Mouse (Mus musculus): Measurements from ENCODE around the gene Ccdc181. TPM values are rescaled to one million over a fixed set of nuclear protein-coding genes. Genes with fewer than 3 reads are reported as not detected.

Ccdc181 gene
- polyA plus RNA-seq, 1 experiment from 2014 or later: 13.5 TPM

DNA sequence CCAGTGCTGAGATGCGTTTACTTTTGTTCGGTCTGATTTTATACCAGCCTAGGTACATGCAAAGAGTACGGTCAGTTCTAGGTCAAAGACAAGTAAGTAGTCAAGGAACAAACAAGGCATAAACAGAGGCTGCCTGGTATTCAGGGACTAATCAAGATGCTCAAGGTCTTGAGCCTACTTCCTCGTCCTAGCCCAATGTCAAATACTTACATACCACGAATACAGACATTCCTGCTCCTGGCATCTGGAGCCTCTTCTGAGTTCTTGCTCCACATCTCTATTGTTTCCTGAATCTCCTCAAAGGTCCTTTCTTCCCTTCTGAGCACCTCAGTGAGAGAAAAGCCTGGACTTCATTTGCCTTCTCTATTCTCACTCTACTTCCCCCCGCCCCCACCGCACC, 4.4 kb upstream of the Ccdc181 start:
- Histone ChIP-seq H3K9ac (ENCODE audit: low read length) (no peak overlapping the region), H3K4me2 (ENCODE audit: low read depth) (no peak overlapping the region), H3K27ac (ENCODE audit: low read depth, low read length) (no peak overlapping the region), H3K4me3 (ENCODE audit: low read depth, low read length) (no peak overlapping the region), H3K36me3 (ENCODE audit: control insufficient read depth, insufficient read depth, low read length) (no peaks in the 10 kb centered on the region), H3K4me1 (ENCODE audit: control insufficient read depth, insufficient read depth, low read length) (no peaks in the 10 kb centered on the region), H3K27me3 (ENCODE audit: control insufficient read depth, insufficient read depth, low read length) (no peaks in the 10 kb centered on the region), H3K9me3 (ENCODE audit: control insufficient read depth, low read length) (no peaks in the 10 kb centered on the region)
- ATAC-seq (ENCODE audit: insufficient read depth, low FRiP score, low TSS enrichment) (no peak), DNase-seq (ENCODE audit: low spot score) (no peak)
- 92% methylated on average over 7 of the region's 7 CpGs for WGBS

DNA sequence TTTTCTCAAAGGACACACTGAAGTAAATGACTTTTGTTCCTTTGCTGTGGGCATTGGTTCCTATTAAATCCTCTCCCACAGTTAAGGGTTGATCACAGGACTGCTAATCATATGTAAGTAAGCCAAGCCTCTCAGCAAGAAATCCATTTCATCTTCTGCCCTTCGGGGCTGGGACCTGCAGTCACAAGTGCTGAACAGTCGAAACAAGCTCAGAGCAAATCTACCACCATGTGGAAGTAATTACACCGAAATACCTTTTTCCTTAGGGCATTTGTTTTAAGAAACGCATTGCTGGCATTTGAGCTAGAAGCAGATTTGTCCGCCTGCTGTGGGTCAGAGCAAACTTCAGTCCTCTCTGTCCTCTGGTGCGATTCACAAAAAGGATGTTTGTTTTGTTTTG, 1.7 kb upstream of the Ccdc181 start:
- Histone ChIP-seq H3K9me3 (ENCODE audit: control insufficient read depth, low read length) (no peaks in the 10 kb centered on the region), H3K4me1 (ENCODE audit: control insufficient read depth, insufficient read depth, low read length) (no peaks in the 10 kb centered on the region), H3K27ac (ENCODE audit: low read depth, low read length) (no peak overlapping the region), H3K4me3 (ENCODE audit: low read depth, low read length) (no peak overlapping the region), H3K9ac (ENCODE audit: low read length) (no peak overlapping the region), H3K36me3 (ENCODE audit: control insufficient read depth, insufficient read depth, low read length) (no peaks in the 10 kb centered on the region), H3K27me3 (ENCODE audit: control insufficient read depth, insufficient read depth, low read length) (no peaks in the 10 kb centered on the region), H3K4me2 (ENCODE audit: low read depth) (no peak overlapping the region)
- 58% methylated on average over 6 of the region's 6 CpGs for WGBS
- DNase-seq (ENCODE audit: low spot score) (no peak), ATAC-seq (ENCODE audit: insufficient read depth, low FRiP score, low TSS enrichment) (no peak)

DNA sequence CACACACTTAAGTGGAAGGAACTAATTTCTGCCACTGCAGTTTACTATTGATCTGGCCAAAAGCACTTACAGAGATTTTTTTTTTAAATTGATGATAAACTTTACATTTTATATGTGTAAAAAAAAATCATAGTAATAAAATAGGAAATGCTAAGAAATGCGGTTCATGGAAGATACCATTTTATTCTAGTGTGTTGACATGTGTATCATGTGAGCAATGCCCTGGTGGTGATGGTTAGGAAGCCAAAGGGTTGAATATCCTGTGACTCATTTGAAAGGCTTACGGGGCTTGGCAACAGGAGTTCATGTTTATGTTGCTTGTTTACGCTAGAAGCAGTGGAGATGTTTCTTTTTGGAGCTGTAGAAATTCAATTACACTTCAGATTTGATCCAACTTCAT, 1.2 kb downstream of the Ccdc181 start:
- Histone ChIP-seq H3K27me3 (ENCODE audit: control insufficient read depth, insufficient read depth, low read length) (no peaks in the 10 kb centered on the region), H3K4me3 (ENCODE audit: low read depth, low read length) (no peak overlapping the region), H3K27ac (ENCODE audit: low read depth, low read length) (no peak overlapping the region), H3K4me2 (ENCODE audit: low read depth) (no peak overlapping the region), H3K36me3 (ENCODE audit: control insufficient read depth, insufficient read depth, low read length) (no peaks in the 10 kb centered on the region), H3K9ac (ENCODE audit: low read length) (no peak overlapping the region), H3K4me1 (ENCODE audit: control insufficient read depth, insufficient read depth, low read length) (no peaks in the 10 kb centered on the region), H3K9me3 (ENCODE audit: control insufficient read depth, low read length) (no peaks in the 10 kb centered on the region)
- 93% methylated on average over 3 of the region's 3 CpGs for WGBS
- ATAC-seq (ENCODE audit: insufficient read depth, low FRiP score, low TSS enrichment) (no peak), DNase-seq (ENCODE audit: low spot score) (no peak)

DNA sequence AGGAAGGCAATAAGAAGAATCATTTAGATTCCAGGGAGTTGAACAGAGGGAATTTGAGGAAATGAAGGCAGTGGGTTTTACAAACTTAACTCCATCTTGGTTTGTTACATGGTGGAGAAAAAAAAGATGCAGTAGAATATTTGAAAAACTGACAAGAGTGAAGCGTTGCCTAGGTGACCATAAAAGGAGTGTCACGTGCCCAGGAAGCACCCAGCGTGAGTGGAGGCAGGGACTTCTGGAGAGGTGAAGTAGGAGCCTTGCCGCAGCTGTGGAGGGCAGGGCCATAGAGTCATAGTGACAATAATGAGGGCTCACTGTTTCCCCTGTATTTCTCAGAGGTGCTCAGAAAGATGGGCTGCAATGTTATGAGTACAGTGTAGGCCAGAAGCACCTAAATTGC, 3.9 kb downstream of the Ccdc181 start:
- WGBS: 70% methylated on average over 4 of the region's 4 CpGs
- Histone ChIP-seq H3K4me3 (ENCODE audit: low read depth, low read length) (no peak overlapping the region), H3K27me3 (ENCODE audit: control insufficient read depth, insufficient read depth, low read length) (no peaks in the 10 kb centered on the region), H3K4me1 (ENCODE audit: control insufficient read depth, insufficient read depth, low read length) (no peaks in the 10 kb centered on the region), H3K27ac (ENCODE audit: low read depth, low read length) (no peak overlapping the region), H3K36me3 (ENCODE audit: control insufficient read depth, insufficient read depth, low read length) (no peaks in the 10 kb centered on the region), H3K9me3 (ENCODE audit: control insufficient read depth, low read length) (no peaks in the 10 kb centered on the region), H3K4me2 (ENCODE audit: low read depth) (no peak overlapping the region), H3K9ac (ENCODE audit: low read length) (no peak overlapping the region)
- no peak for DNase-seq (ENCODE audit: low spot score)
- ATAC-seq (ENCODE audit: insufficient read depth, low FRiP score, low TSS enrichment): no peak

DNA sequence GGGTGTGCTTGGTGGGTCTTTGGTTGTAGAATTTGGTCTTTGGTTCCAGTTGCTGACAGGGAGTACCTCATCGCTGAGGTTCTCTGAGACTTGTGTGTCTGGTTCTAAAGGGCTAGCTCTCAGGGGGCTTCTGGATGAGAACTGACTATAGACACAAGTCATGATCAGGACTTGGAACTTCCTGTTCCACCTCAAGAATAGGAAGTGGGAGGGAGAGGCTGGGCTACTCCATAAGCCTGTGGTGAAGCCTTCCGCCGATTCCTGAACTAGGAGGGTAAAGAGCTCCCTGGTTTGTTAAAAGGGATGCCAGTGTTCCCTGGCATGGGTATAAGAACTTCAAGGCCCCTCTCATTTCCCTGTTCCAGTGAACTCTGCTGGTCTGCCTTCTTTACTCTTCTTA, 8.6 kb downstream of the Ccdc181 start:
- Histone ChIP-seq H3K4me3 (ENCODE audit: low read depth, low read length) (no peak overlapping the region), H3K4me2 (ENCODE audit: low read depth) (no peak overlapping the region), H3K27ac (ENCODE audit: low read depth, low read length) (no peak overlapping the region), H3K27me3 (ENCODE audit: control insufficient read depth, insufficient read depth, low read length) (no peaks in the 10 kb centered on the region), H3K9ac (ENCODE audit: low read length) (no peak overlapping the region), H3K36me3 (ENCODE audit: control insufficient read depth, insufficient read depth, low read length) (no peaks in the 10 kb centered on the region), H3K9me3 (ENCODE audit: control insufficient read depth, low read length) (no peaks in the 10 kb centered on the region), H3K4me1 (ENCODE audit: control insufficient read depth, insufficient read depth, low read length) (no peaks in the 10 kb centered on the region)
- DNase-seq (ENCODE audit: low spot score): no peak
- WGBS: 91% methylated on average over 3 of the region's 3 CpGs
- no peak for ATAC-seq (ENCODE audit: insufficient read depth, low FRiP score, low TSS enrichment)

DNA sequence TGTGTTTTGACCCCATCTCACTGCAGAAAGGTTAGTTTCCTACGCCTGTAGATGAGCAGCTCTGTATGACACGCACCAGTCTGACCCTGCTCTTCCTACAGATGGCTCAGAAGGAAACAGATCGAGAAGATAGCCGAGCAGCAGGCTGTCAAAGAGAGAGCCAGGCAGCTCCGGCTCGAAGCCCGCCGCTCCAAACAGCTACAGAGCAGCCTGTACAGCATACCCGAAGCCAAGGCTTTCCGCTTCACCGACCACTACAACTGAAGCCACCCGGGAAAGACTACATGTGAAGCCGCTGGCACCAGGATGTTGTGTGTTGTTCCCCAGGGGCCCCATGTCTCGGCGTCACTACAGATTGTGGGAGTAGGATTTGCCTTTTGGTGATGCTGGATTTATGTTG, 12.0 kb downstream of the Ccdc181 start:
- H3K36me3 ChIP-seq (ENCODE audit: control insufficient read depth, insufficient read depth, low read length): no peaks in the 10 kb centered on the region; the same call in 1 of the 2 replicates
- no peak overlapping the region for H3K4me2 ChIP-seq (ENCODE audit: low read depth)
- H3K9ac ChIP-seq (ENCODE audit: low read length): no peak overlapping the region
- no peak for ATAC-seq (ENCODE audit: insufficient read depth, low FRiP score, low TSS enrichment)
- H3K27me3 ChIP-seq (ENCODE audit: control insufficient read depth, insufficient read depth, low read length): no peaks in the 10 kb centered on the region
- H3K9me3 ChIP-seq (ENCODE audit: control insufficient read depth, low read length): no peaks in the 10 kb centered on the region
- 68% methylated on average over 15 of the region's 15 CpGs for WGBS
- H3K4me3 ChIP-seq (ENCODE audit: low read depth, low read length): no peak overlapping the region
- no peaks in the 10 kb centered on the region for H3K4me1 ChIP-seq (ENCODE audit: control insufficient read depth, insufficient read depth, low read length)
- no peak overlapping the region for H3K27ac ChIP-seq (ENCODE audit: low read depth, low read length)
- no peak for DNase-seq (ENCODE audit: low spot score)

DNA sequence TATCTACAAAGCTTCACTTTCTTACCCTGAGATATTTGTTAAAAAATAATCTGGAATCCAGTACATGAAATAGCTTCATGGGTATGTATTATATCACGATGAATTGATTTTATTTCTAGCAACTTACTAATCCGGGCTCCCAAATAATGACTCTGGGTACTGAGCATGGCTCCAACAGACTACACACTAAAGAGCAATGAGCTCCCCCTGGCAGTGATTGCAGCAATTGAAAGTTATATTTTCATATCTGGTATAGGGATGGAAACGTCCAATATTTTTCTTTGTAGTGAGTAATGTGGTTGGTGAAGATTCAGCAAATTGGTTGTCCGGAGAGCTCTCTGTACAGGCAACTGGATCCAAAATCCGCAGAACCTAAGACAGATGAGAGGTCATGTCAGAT, 16.7 kb downstream of the Ccdc181 start:
- H3K4me2 ChIP-seq (ENCODE audit: low read depth): no peak overlapping the region
- ATAC-seq (ENCODE audit: insufficient read depth, low FRiP score, low TSS enrichment) (no peak), DNase-seq (ENCODE audit: low spot score) (no peak)
- H3K27me3 ChIP-seq (ENCODE audit: control insufficient read depth, insufficient read depth, low read length): no peaks in the 10 kb centered on the region
- H3K4me3 ChIP-seq (ENCODE audit: low read depth, low read length): no peak overlapping the region
- H3K9me3 ChIP-seq (ENCODE audit: control insufficient read depth, low read length): no peaks in the 10 kb centered on the region
- H3K27ac ChIP-seq (ENCODE audit: low read depth, low read length): no peak overlapping the region
- no peaks in the 10 kb centered on the region for H3K4me1 ChIP-seq (ENCODE audit: control insufficient read depth, insufficient read depth, low read length)
- peaks cover 2% of the 10 kb centered on the region for H3K36me3 ChIP-seq (ENCODE audit: control insufficient read depth, insufficient read depth, low read length)
- 93% methylated on average over 5 of the region's 5 CpGs for WGBS
- H3K9ac ChIP-seq (ENCODE audit: low read length): no peak overlapping the region

DNA sequence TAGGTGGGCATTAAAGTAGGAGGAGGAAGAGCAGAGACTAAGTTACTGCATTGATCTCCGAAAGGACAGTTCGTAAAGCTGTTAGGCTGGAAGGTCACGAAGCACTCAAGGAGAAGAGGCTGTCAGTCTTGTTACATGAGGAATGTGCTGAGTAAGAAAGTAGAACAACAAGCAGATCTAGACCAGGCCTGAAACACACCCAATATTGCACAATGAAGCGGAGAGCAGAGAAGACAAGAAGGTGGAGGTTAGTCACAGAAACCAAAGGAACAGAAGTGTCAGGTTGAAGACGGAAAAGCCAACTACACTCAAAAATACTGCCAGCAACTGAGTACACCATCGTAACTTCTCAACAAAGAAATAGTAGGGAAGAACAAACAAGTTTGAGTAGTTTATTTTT, 18.7 kb downstream of the Ccdc181 start:
- DNase-seq (ENCODE audit: low spot score) (no peak), ATAC-seq (ENCODE audit: insufficient read depth, low FRiP score, low TSS enrichment) (no peak)
- Histone ChIP-seq H3K4me2 (ENCODE audit: low read depth) (no peak overlapping the region), H3K9me3 (ENCODE audit: control insufficient read depth, low read length) (no peaks in the 10 kb centered on the region), H3K4me1 (ENCODE audit: control insufficient read depth, insufficient read depth, low read length) (no peaks in the 10 kb centered on the region), H3K27ac (ENCODE audit: low read depth, low read length) (no peak overlapping the region), H3K4me3 (ENCODE audit: low read depth, low read length) (no peak overlapping the region), H3K9ac (ENCODE audit: low read length) (no peak overlapping the region), H3K27me3 (ENCODE audit: control insufficient read depth, insufficient read depth, low read length) (no peaks in the 10 kb centered on the region), H3K36me3 (ENCODE audit: control insufficient read depth, insufficient read depth, low read length) (peaks cover 4% of the 10 kb centered on the region)
- 91% methylated on average over 6 of the region's 6 CpGs for WGBS

DNA sequence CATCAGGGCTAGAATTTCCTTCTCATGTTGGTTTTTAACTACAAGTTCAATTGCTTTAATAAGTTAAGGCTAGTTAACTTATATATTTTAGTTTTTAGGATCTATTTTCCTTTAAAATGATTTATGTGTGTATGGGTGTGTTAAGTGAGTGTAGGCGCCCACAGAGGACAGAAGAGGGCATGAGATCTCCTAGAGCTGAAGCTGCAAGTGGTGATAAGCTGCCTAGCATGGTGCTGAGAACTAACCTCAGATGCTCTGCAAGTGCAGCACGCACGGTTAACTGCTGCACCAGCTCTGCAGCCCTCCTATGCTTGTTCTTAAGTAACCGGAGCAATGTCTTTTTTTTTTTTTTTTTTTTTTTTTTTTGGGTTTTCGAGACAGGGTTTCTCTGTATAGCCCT, 21.1 kb downstream of the Ccdc181 start:
- H3K27me3 ChIP-seq (ENCODE audit: control insufficient read depth, insufficient read depth, low read length): no peaks in the 10 kb centered on the region
- no peak for DNase-seq (ENCODE audit: low spot score)
- H3K4me2 ChIP-seq (ENCODE audit: low read depth): no peak overlapping the region
- H3K4me3 ChIP-seq (ENCODE audit: low read depth, low read length): no peak overlapping the region
- H3K27ac ChIP-seq (ENCODE audit: low read depth, low read length): no peak overlapping the region
- ATAC-seq (ENCODE audit: insufficient read depth, low FRiP score, low TSS enrichment): no peak
- 96% methylated on average over 4 of the region's 5 CpGs for WGBS
- no peak overlapping the region for H3K9ac ChIP-seq (ENCODE audit: low read length)
- no peaks in the 10 kb centered on the region for H3K4me1 ChIP-seq (ENCODE audit: control insufficient read depth, insufficient read depth, low read length)
- no peaks in the 10 kb centered on the region for H3K9me3 ChIP-seq (ENCODE audit: control insufficient read depth, low read length)
- H3K36me3 ChIP-seq (ENCODE audit: control insufficient read depth, insufficient read depth, low read length): peaks cover 11% of the 10 kb centered on the region
